Mouse (Mus musculus) 3T3-L1 (cell line): ENCODE results near the gene Arg1.

Experiments used
- DNase-seq: peaks from one replicate; pipeline ENCODE4 v3.0.0-alpha.2; 2015; ENCODE audit warnings: low read depth, low spot score

Arg1 gene

GRCm38 (mm10) chr10:24912576-24912975 lies 14.7 kb downstream of the Arg1 start:
- DNase-seq, result no peak

GRCm38 (mm10) chr10:24911199-24911598 lies 16.1 kb downstream of the Arg1 start:
- no peak for DNase-seq

GRCm38 (mm10) chr10:24905627-24906026 lies 21.7 kb downstream of the Arg1 start:
- DNase-seq, result no peak

GRCm38 (mm10) chr10:24895927-24896326 lies 31.4 kb downstream of the Arg1 start:
- DNase-seq, result peak; percentile 5

GRCm38 (mm10) chr10:24888343-24888742 lies 38.9 kb downstream of the Arg1 start:
- no peak for DNase-seq

- peak; percentile 58 for DNase-seq
Observed at GRCm38 (mm10) chr10:24886008-24886407, 41.3 kb downstream of the Arg1 start.

- DNase-seq, result peak; percentile 20
Observed at GRCm38 (mm10) chr10:24873624-24874023, 53.7 kb downstream of the Arg1 start.

- DNase-seq, result peak; percentile 98
Observed at GRCm38 (mm10) chr10:24869760-24870290, 57.5 kb downstream of the Arg1 start, which contains the start of gene Med23. Gene Med23 (plus strand): TSS chr10:24869986.
